Mouse (Mus musculus) embryonic fibroblast, embryonic 13.5 days (primary cell): ENCODE data around the gene Gm3327. TPM values are rescaled to one million over a fixed set of nuclear protein-coding genes. Genes with fewer than 3 reads are reported as not detected.
"Not testable (repeated sequence)": the region's sequence is repeated elsewhere in the genome, so short reads cannot be mapped to it uniquely, and the experiment has no call there.

Experiments
- H3K27ac ChIP-seq: 2 replicates; pipeline ENCODE4 v1.5.1; 2012; ENCODE audit warnings: low read length, control low read depth, inconsistent platforms; ENCODE audit not compliant: insufficient read depth
- H3K4me1 ChIP-seq: 2 replicates; pipeline ENCODE4 v1.6.1; 2011; ENCODE audit warnings: low read length; ENCODE audit not compliant: control insufficient read depth, insufficient read depth
- H3K4me3 ChIP-seq: 2 replicates; pipeline ENCODE4 v1.5.1; 2011; ENCODE audit warnings: mild to moderate bottlenecking, control low read depth, low read length; ENCODE audit not compliant: insufficient read depth
- CTCF ChIP-seq: IDR thresholded peaks from 2 replicates; pipeline ENCODE4 v1.5.1; 2011; ENCODE audit warnings: mild to moderate bottlenecking, control low read depth, low read length, moderate library complexity, borderline replicate concordance; ENCODE audit not compliant: insufficient read depth
- POLR2A ChIP-seq: IDR thresholded peaks from 2 replicates; pipeline ENCODE4 v1.6.1; 2011; ENCODE audit warnings: low read depth, mild to moderate bottlenecking, control low read depth, low read length, moderate library complexity
- polyA plus RNA-seq: library from polyadenylated mRNA; stranded (reverse); fragments of >200 nt; gene quantifications from 2 replicates; pipeline ENCODE4 v1.2.4, GENCODE M21; 2011; ENCODE audit warnings: low read depth; ENCODE audit not compliant: missing spikeins, insufficient read length

Gene Gm3327
- not detected in 2 replicates for polyA plus RNA-seq

DNA sequence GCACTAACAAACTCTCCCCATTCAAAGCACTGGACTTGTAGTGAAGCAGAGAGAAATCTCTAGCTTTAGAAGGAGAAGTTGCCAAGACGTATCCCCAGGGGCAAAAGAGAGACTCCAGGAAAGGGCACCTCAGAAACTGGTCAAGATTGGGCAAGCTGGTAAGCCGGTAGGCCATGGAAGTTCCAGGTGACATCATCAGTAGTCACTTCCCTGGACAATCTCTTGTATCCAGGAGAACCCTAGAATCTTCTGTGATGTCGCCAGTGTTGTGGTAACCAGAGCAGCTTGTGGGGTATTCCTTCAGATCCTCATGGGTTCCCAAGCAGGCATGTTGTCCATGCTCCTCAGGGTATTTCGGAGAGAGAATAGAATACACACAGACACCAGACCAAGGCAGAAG lies at the start of gene Gm3327:
Gm3327 (plus strand) TSS at position 301 of the 400 bp plus-strand sequence.
- not testable (repeated sequence) for H3K4me3 ChIP-seq, H3K4me1 ChIP-seq, H3K27ac ChIP-seq

- not testable (repeated sequence) for H3K27ac ChIP-seq, H3K4me3 ChIP-seq, H3K4me1 ChIP-seq
Observed at GRCm38 (mm10) chr14:44077785-44078341, 45.8 kb upstream of the Gm3327 start.

GRCm38 (mm10) chr14:44086588-44086987 lies 37.1 kb upstream of the Gm3327 start:
- H3K4me1 ChIP-seq, H3K4me3 ChIP-seq, H3K27ac ChIP-seq: not testable (repeated sequence)

DNA sequence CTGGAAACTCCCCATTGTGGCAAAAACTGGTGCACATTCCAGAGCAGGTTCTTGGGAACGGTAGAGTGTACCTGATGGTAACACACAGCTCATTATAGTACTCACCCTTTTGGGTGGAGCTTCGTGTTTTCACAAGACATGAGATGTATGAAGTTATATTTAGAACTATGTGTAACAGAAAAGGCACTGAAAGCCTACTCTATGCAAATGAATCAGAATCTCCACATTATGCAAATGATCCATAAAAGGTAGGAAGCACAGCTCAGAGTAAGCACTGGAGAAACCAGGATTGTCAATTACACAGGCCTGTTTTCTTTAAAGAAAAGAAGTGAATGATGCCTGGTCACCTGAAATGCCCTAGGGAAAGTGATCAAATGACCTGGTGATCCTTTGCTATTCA lies 36.1 kb upstream of the Gm3327 start:
- H3K4me3 ChIP-seq, H3K4me1 ChIP-seq: not testable (repeated sequence)

GRCm38 (mm10) chr14:44091524-44091923 lies 32.1 kb upstream of the Gm3327 start:
- not testable (repeated sequence) for H3K4me3 ChIP-seq, H3K27ac ChIP-seq, H3K4me1 ChIP-seq

More for the DNA sequence above, 36.1 kb upstream of the Gm3327 start:
- not testable (repeated sequence) for H3K27ac ChIP-seq

GRCm38 (mm10) chr14:44094445-44094844 lies 29.2 kb upstream of the Gm3327 start:
- H3K4me3 ChIP-seq, H3K27ac ChIP-seq, H3K4me1 ChIP-seq: not testable (repeated sequence)

- H3K4me1 ChIP-seq, H3K4me3 ChIP-seq, H3K27ac ChIP-seq: not testable (repeated sequence)
Observed at GRCm38 (mm10) chr14:44100030-44100429, 23.6 kb upstream of the Gm3327 start.

GRCm38 (mm10) chr14:44102354-44102753 lies 21.3 kb upstream of the Gm3327 start, which contains the start of gene Ear2:
Gene Ear2, plus strand, starts transcription at chr14:44102654.
- not testable (repeated sequence) for H3K4me3 ChIP-seq, H3K4me1 ChIP-seq, H3K27ac ChIP-seq

- TF ChIP-seq POLR2A (no peak), CTCF (no peak)
- Histone ChIP-seq H3K4me1 (no peaks in the 10 kb centered on the region), H3K4me3 (no peak overlapping the region), H3K27ac (no peak overlapping the region)
Observed at GRCm38 (mm10) chr14:44110981-44111380, 12.7 kb upstream of the Gm3327 start.

Other genes with a start within 250 kb of the Gm3327 start
- not detected in 2 replicates for gene Ear1, start 248.3 kb upstream of the Gm3327 start, polyA plus RNA-seq
- not detected in 2 replicates for gene Ear10, start 200.3 kb upstream of the Gm3327 start, polyA plus RNA-seq
- 2.7 and 3.4 TPM in 2 replicates for gene Gm8113, start 198.5 kb upstream of the Gm3327 start, polyA plus RNA-seq
- not detected in 2 replicates for gene Ang5, start 166.8 kb upstream of the Gm3327 start, polyA plus RNA-seq
- gene Ang6, start 121.6 kb upstream of the Gm3327 start, polyA plus RNA-seq, result not detected in 2 replicates
- gene Ear2, start 21.2 kb upstream of the Gm3327 start, polyA plus RNA-seq, result not detected in 2 replicates
- gene Gm8212, start 73.8 kb downstream of the Gm3327 start, polyA plus RNA-seq, result not detected in 2 replicates
- gene 4930503E14Rik, start 89.4 kb downstream of the Gm3327 start, polyA plus RNA-seq, result not detected in 2 replicates
- not detected in 2 replicates for gene Gm8220, start 161.7 kb downstream of the Gm3327 start, polyA plus RNA-seq
- not detected in 2 replicates for gene Gm5930, start 214.7 kb downstream of the Gm3327 start, polyA plus RNA-seq
- gene Gm8229, start 241.5 kb downstream of the Gm3327 start, polyA plus RNA-seq, result not detected in 2 replicates